Mouse (Mus musculus): ENCODE measurements around the gene Gm28998. TPM values are rescaled to one million over a fixed set of nuclear protein-coding genes. Genes with fewer than 3 reads are reported as not detected.

Gene Gm28998
- not detected in 2 replicates for polyA plus RNA-seq (2012; rRNA removed)

GRCm38 (mm10) chrY:7253487-7253886 lies at the start of gene Gm28998:
TSS of gene Gm28998 (plus strand) at chrY:7253787.

Other genes starting within 250 kb of the Gm28998 start
- not detected in 2 replicates for gene Gm21244, start 84.5 kb upstream of the Gm28998 start, polyA plus RNA-seq (2012; rRNA removed)
- gene Gm21788, start 151.2 kb downstream of the Gm28998 start, polyA plus RNA-seq (2012; rRNA removed), result not detected in 2 replicates